Comparison of ENCODE assay signal across 8 mouse cellular contexts in genomic region chr3:94363291-94364153, GRCm38 (mm10). TPM values are rescaled to one million over a fixed set of nuclear protein-coding genes. Genes with fewer than 3 reads are reported as not detected.
DNase-seq lines count a peak whose midpoint lies in the region; ATAC-seq and TF ChIP-seq lines count a peak whose summit lies in the region.

No protein-coding gene starts in this region.

- DNase-seq in frontal cortex, postnatal 36 days (ENCODE audit: low spot score in 2 of 2): peak; percentile 28 to 31
- no peak for DNase-seq in frontal cortex, adult 2 months (ENCODE audit: extremely low spot score in 1 of 2, low spot score in 1 of 2)
- peak; percentile 71 for DNase-seq in brain, embryonic 14.5 days (ENCODE audit: low read depth)
- DNase-seq in forebrain, embryonic 11.5 days (ENCODE audit: low spot score): peak; percentile 80
- peak; percentile 69 for DNase-seq in limb, embryonic 11.5 days (ENCODE audit: low spot score)
- DNase-seq in urinary bladder, adult 2 months (ENCODE audit: low spot score): peak; percentile 48

- no peak overlapping the region for H3K27ac ChIP-seq in forebrain, embryonic 11.5 days (ENCODE audit: low read depth, low read length)
- H3K27ac ChIP-seq in limb, embryonic 11.5 days (replicated peaks; ENCODE audit: low read depth, low read length): no peak overlapping the region
- peak overlapping the region; percentile 61 for H3K27ac ChIP-seq in midbrain, embryonic 16.5 days (ENCODE audit: low read length)

- no peak for TF ChIP-seq POLR2A in brain, embryonic 14.5 days (IDR thresholded peaks at IDR 0.05; ENCODE audit: borderline replicate concordance, extremely low read depth, insufficient read depth, insufficient read length, poor library complexity, severe bottlenecking)

- H3K4me3 ChIP-seq in forebrain, embryonic 11.5 days (ENCODE audit: low read depth, low read length): peak overlapping the region; percentile 52
- peak overlapping the region; percentile 50 for H3K4me3 ChIP-seq in limb, embryonic 11.5 days (ENCODE audit: low read depth, low read length)
- H3K4me3 ChIP-seq in midbrain, embryonic 16.5 days (ENCODE audit: low read depth, low read length): peak overlapping the region; percentile 62

- TF ChIP-seq CTCF in brain, embryonic 14.5 days (IDR thresholded peaks at IDR 0.05; ENCODE audit: borderline replicate concordance, extremely low read depth, insufficient read depth, insufficient read length): no peak

- H3K4me1 ChIP-seq in forebrain, embryonic 11.5 days (replicated peaks; ENCODE audit: control insufficient read depth, insufficient read depth, low read length): peaks cover 9% of the 10 kb centered on the region; the same call in 1 of the 2 replicates
- no peaks in the 10 kb centered on the region for H3K4me1 ChIP-seq in limb, embryonic 11.5 days (ENCODE audit: control insufficient read depth, insufficient read depth, low read length)
- H3K4me1 ChIP-seq in midbrain, embryonic 16.5 days (ENCODE audit: control insufficient read depth, insufficient read depth, low read length): peaks cover 3% of the 10 kb centered on the region; the same call in 1 of the 2 replicates

- H3K4me2 ChIP-seq in forebrain, embryonic 11.5 days (ENCODE audit: low read depth, low read length, severe bottlenecking): peak overlapping the region; percentile 85
- peak overlapping the region; percentile 92 for H3K4me2 ChIP-seq in limb, embryonic 11.5 days (ENCODE audit: low read depth, severe bottlenecking)
- peak overlapping the region; percentile 91 for H3K4me2 ChIP-seq in midbrain, embryonic 16.5 days (ENCODE audit: low read length)

- H3K36me3 ChIP-seq in forebrain, embryonic 11.5 days (ENCODE audit: control insufficient read depth, insufficient read depth, low read length): no peaks in the 10 kb centered on the region
- H3K36me3 ChIP-seq in limb, embryonic 11.5 days (ENCODE audit: control insufficient read depth, insufficient read depth, low read length): no peaks in the 10 kb centered on the region
- no peaks in the 10 kb centered on the region for H3K36me3 ChIP-seq in midbrain, embryonic 16.5 days (ENCODE audit: control insufficient read depth, insufficient read depth, low read length)

- peaks cover 19% of the 10 kb centered on the region for H3K27me3 ChIP-seq in forebrain, embryonic 11.5 days (ENCODE audit: control insufficient read depth, insufficient read depth, low read length)
- H3K27me3 ChIP-seq in limb, embryonic 11.5 days (ENCODE audit: control insufficient read depth, insufficient read depth, low read length): peaks cover 40% of the 10 kb centered on the region
- no peaks in the 10 kb centered on the region for H3K27me3 ChIP-seq in midbrain, embryonic 16.5 days (ENCODE audit: control insufficient read depth, insufficient read depth, low read depth, low read length)

- ATAC-seq in forebrain, embryonic 11.5 days (replicated peaks; ENCODE audit: low FRiP score): peak; percentile 75
- peak; percentile 18 to 19; a peak in 3 of 4 replicates for ATAC-seq in hematopoietic stem cell, adult 5-6 weeks (replicated peaks in 1 of 2; ENCODE audit: insufficient read depth in 1 of 2, low FRiP score in 2 of 2, low TSS enrichment in 1 of 2, low read depth in 1 of 2, poor library complexity in 2 of 2, severe bottlenecking in 2 of 2)
- ATAC-seq in limb, embryonic 11.5 days (ENCODE audit: insufficient number of reproducible peaks, low FRiP score, low TSS enrichment, low read depth): peak; percentile 72; the same call in 1 of the 2 replicates
- peak; percentile 70 for ATAC-seq in midbrain, embryonic 16.5 days

- H3K9me3 ChIP-seq in forebrain, embryonic 11.5 days (ENCODE audit: control insufficient read depth, low read length): no peaks in the 10 kb centered on the region; the same call in 1 of the 2 replicates
- H3K9me3 ChIP-seq in limb, embryonic 11.5 days (ENCODE audit: control insufficient read depth, low read length): peaks cover 4% of the 10 kb centered on the region; the same call in 1 of the 2 replicates
- no peaks in the 10 kb centered on the region for H3K9me3 ChIP-seq in midbrain, embryonic 16.5 days (replicated peaks; ENCODE audit: control insufficient read depth, low read length, poor library complexity, severe bottlenecking)

- WGBS in forebrain, embryonic 11.5 days: 7% methylated on average over 97 of the region's 97 CpGs
- 4% methylated on average over 97 of the region's 97 CpGs for WGBS in limb, embryonic 11.5 days
- 5% methylated on average over 70 of the region's 97 CpGs for WGBS in midbrain, embryonic 16.5 days

- H3K9ac ChIP-seq in forebrain, embryonic 11.5 days (ENCODE audit: low read length): peak overlapping the region; percentile 74
- H3K9ac ChIP-seq in limb, embryonic 11.5 days (ENCODE audit: low read length): peak overlapping the region; percentile 76
- H3K9ac ChIP-seq in midbrain, embryonic 16.5 days (ENCODE audit: low read depth, low read length): peak overlapping the region; percentile 88

RNA-seq across cellular contexts. Expression of gene C2cd4d, which starts 1.3 kb away (rescaled TPM):
- 1.4 and 1.5 TPM in 2 replicates for polyA plus RNA-seq in frontal cortex, adult 2 months (2012; rRNA removed)
- 1.0 and 1.3 TPM in 2 replicates for polyA plus RNA-seq in brain, embryonic 14.5 days (2012; rRNA removed)
- 0.94 and 2.1 TPM in 2 replicates for polyA plus RNA-seq in forebrain, embryonic 11.5 days (2014; fragmentation: Nextera tagmentation; extraction: Ambion mirVana)
- not detected in 2 replicates for total RNA-seq in hematopoietic stem cell, adult 5-6 weeks (2017)
- 1.0 and 1.2 TPM in 2 replicates for polyA plus RNA-seq in limb, embryonic 11.5 days (2014; fragmentation: Nextera tagmentation; extraction: Ambion mirVana)
- polyA plus RNA-seq in midbrain, embryonic 16.5 days (2015; fragmentation: Nextera tagmentation; extraction: Ambion mirVana): 1.6 and 1.7 TPM in 2 replicates
- polyA plus RNA-seq in urinary bladder, adult 2 months (2012; rRNA removed): 0.31 and 0.40 TPM in 2 replicates

RNA-seq across cellular contexts. Expression of gene Rorc, which starts 9.1 kb away (rescaled TPM):
- 0.95 and 1.1 TPM in 2 replicates for polyA plus RNA-seq in frontal cortex, adult 2 months (2012; rRNA removed)
- polyA plus RNA-seq in brain, embryonic 14.5 days (2012; rRNA removed): 0.97 and 1.5 TPM in 2 replicates
- 0.60 and 1.3 TPM in 2 replicates for polyA plus RNA-seq in forebrain, embryonic 11.5 days (2014; fragmentation: Nextera tagmentation; extraction: Ambion mirVana)
- total RNA-seq in hematopoietic stem cell, adult 5-6 weeks (2017): 0.35 and 2.1 TPM in 2 replicates
- 0.44 and 0.85 TPM in 2 replicates for polyA plus RNA-seq in limb, embryonic 11.5 days (2014; fragmentation: Nextera tagmentation; extraction: Ambion mirVana)
- 0.49 and 0.62 TPM in 2 replicates for polyA plus RNA-seq in midbrain, embryonic 16.5 days (2015; fragmentation: Nextera tagmentation; extraction: Ambion mirVana)
- polyA plus RNA-seq in urinary bladder, adult 2 months (2012; rRNA removed): 12.8 and 13.3 TPM in 2 replicates

RNA-seq across cellular contexts. Expression of gene Them5, which starts 21.6 kb away (rescaled TPM):
- polyA plus RNA-seq in frontal cortex, adult 2 months (2012; rRNA removed): not detected in 2 replicates
- 0.26 and 1.4 TPM in 2 replicates for polyA plus RNA-seq in brain, embryonic 14.5 days (2012; rRNA removed)
- polyA plus RNA-seq in forebrain, embryonic 11.5 days (2014; fragmentation: Nextera tagmentation; extraction: Ambion mirVana): 0.35 and 0.57 TPM in 2 replicates
- not detected in 2 replicates for total RNA-seq in hematopoietic stem cell, adult 5-6 weeks (2017)
- not detected in 2 replicates for polyA plus RNA-seq in limb, embryonic 11.5 days (2014; fragmentation: Nextera tagmentation; extraction: Ambion mirVana)
- not detected in 2 replicates for polyA plus RNA-seq in midbrain, embryonic 16.5 days (2015; fragmentation: Nextera tagmentation; extraction: Ambion mirVana)
- not detected in 2 replicates for polyA plus RNA-seq in urinary bladder, adult 2 months (2012; rRNA removed)

RNA-seq across cellular contexts. Expression of gene Lingo4, which starts 34.8 kb away (rescaled TPM):
- polyA plus RNA-seq in frontal cortex, adult 2 months (2012; rRNA removed): 0.40 and 0.55 TPM in 2 replicates
- 0.55 and 0.70 TPM in 2 replicates for polyA plus RNA-seq in brain, embryonic 14.5 days (2012; rRNA removed)
- 0.23 and 0.35 TPM in 2 replicates for polyA plus RNA-seq in forebrain, embryonic 11.5 days (2014; fragmentation: Nextera tagmentation; extraction: Ambion mirVana)
- total RNA-seq in hematopoietic stem cell, adult 5-6 weeks (2017): not detected in 2 replicates
- not detected in 2 replicates for polyA plus RNA-seq in limb, embryonic 11.5 days (2014; fragmentation: Nextera tagmentation; extraction: Ambion mirVana)
- 1.2 and 1.6 TPM in 2 replicates for polyA plus RNA-seq in midbrain, embryonic 16.5 days (2015; fragmentation: Nextera tagmentation; extraction: Ambion mirVana)
- 0.06 and 0.10 TPM in 2 replicates for polyA plus RNA-seq in urinary bladder, adult 2 months (2012; rRNA removed)

RNA-seq across cellular contexts. Expression of gene Tdrkh, which starts 49.6 kb away (rescaled TPM):
- 15.5 and 17.0 TPM in 2 replicates for polyA plus RNA-seq in frontal cortex, adult 2 months (2012; rRNA removed)
- 15.2 and 24.2 TPM in 2 replicates for polyA plus RNA-seq in brain, embryonic 14.5 days (2012; rRNA removed)
- 55.0 and 57.5 TPM in 2 replicates for polyA plus RNA-seq in forebrain, embryonic 11.5 days (2014; fragmentation: Nextera tagmentation; extraction: Ambion mirVana)
- total RNA-seq in hematopoietic stem cell, adult 5-6 weeks (2017): 7.8 and 9.5 TPM in 2 replicates
- 8.5 and 8.7 TPM in 2 replicates for polyA plus RNA-seq in limb, embryonic 11.5 days (2014; fragmentation: Nextera tagmentation; extraction: Ambion mirVana)
- 50.7 and 54.9 TPM in 2 replicates for polyA plus RNA-seq in midbrain, embryonic 16.5 days (2015; fragmentation: Nextera tagmentation; extraction: Ambion mirVana)
- polyA plus RNA-seq in urinary bladder, adult 2 months (2012; rRNA removed): 2.2 and 2.3 TPM in 2 replicates

Comparison
In these comparisons a context has a peak if more than half of its experiments do, and no peak if none do; other contexts are left out.
1. DNase-seq: peak in frontal cortex, postnatal 36 days (2 of 2), brain, embryonic 14.5 days (single experiment), forebrain, embryonic 11.5 days (single experiment), limb, embryonic 11.5 days (single experiment) and urinary bladder, adult 2 months (single experiment); none in frontal cortex, adult 2 months (0 of 2).
2. ATAC-seq: peak in every context shown above with its lines; median percentile 75 in forebrain, embryonic 11.5 days; 72 in limb, embryonic 11.5 days; 70 in midbrain, embryonic 16.5 days; 18 in hematopoietic stem cell, adult 5-6 weeks.
3. Peak in every context shown above with its lines, with median percentiles within 50 percentile points of each other: H3K4me2 ChIP-seq, H3K4me3 ChIP-seq and H3K9ac ChIP-seq.